Mouse (Mus musculus) B cell, adult 2 months (primary cell): Measurements from ENCODE around the gene Snrpd2.

ENCODE experiments used
- DNase-seq, 2 experiments: peaks; one replicate each; pipeline ENCODE4 v3.0.0; 2022

Snrpd2 gene

GRCm38 (mm10) chr7:19179936-19180335 lies 30.4 kb downstream of the Snrpd2 start:
- DNase-seq, result peak; percentile 31 to 32

- DNase-seq, result peak; percentile 44 to 50
Measured at GRCm38 (mm10) chr7:19180862-19181429, 31.4 kb downstream of the Snrpd2 start.

- no peak for DNase-seq
Measured at GRCm38 (mm10) chr7:19184250-19184649, 34.7 kb downstream of the Snrpd2 start.

GRCm38 (mm10) chr7:19184758-19185157 lies 35.2 kb downstream of the Snrpd2 start:
- DNase-seq, result no peak

GRCm38 (mm10) chr7:19194676-19195075 lies 45.2 kb downstream of the Snrpd2 start:
- peak; percentile 42 to 43 for DNase-seq

- DNase-seq, result peak; percentile 66 to 71
Measured at GRCm38 (mm10) chr7:19196676-19197075, 47.2 kb downstream of the Snrpd2 start.

GRCm38 (mm10) chr7:19197985-19198384 lies 48.5 kb downstream of the Snrpd2 start:
- peak; percentile 77 for DNase-seq

- no peak for DNase-seq
Measured at GRCm38 (mm10) chr7:19201660-19202059, 52.1 kb downstream of the Snrpd2 start.

GRCm38 (mm10) chr7:19202065-19202850 lies 52.7 kb downstream of the Snrpd2 start:
- DNase-seq, result no peak
